Mouse (Mus musculus) midbrain, embryonic 12.5 days (tissue): ENCODE results near the gene Dhx36. TPM values are rescaled to one million over a fixed set of nuclear protein-coding genes. Genes with fewer than 3 reads are reported as not detected.

ENCODE experiments used
- polyA plus RNA-seq: library from polyadenylated mRNA; unstranded; fragments of >200 nt; fragmentation: Nextera tagmentation; extraction: Ambion mirVana; gene quantifications from 2 replicates; pipeline ENCODE4 v1.2.1, GENCODE M21; 2016

Dhx36 gene
- polyA plus RNA-seq, 1 experiment from 2014 or later: 51.7 TPM

Other genes starting within 250 kb of the Dhx36 start
- 6.4 and 7.9 TPM in 2 replicates for gene Arhgef26, start 168.7 kb downstream of the Dhx36 start, polyA plus RNA-seq
- 0.46 and 0.50 TPM in 2 replicates for gene Gpr149, start 98.1 kb upstream of the Dhx36 start, polyA plus RNA-seq